Mouse (Mus musculus): ENCODE measurements at regions not wholly inside any gene's neighbourhood (a gene's known extent, or its start where the extent isn't known, plus 50 kb on each side); places are given as distances from the start of the nearest gene placed in this dataset.

- no peak for TF ChIP-seq POLR2A (IDR thresholded peaks at IDR 0.05; ENCODE audit: borderline replicate concordance, extremely low read depth, low read depth, low read length)
- DNase-seq, result no peak
- 55% methylated on average over 2 of the region's 2 CpGs for WGBS
Measured at GRCm38 (mm10) chr3:41857446-41857845, 115.0 kb downstream of the D3Ertd751e start.

DNA sequence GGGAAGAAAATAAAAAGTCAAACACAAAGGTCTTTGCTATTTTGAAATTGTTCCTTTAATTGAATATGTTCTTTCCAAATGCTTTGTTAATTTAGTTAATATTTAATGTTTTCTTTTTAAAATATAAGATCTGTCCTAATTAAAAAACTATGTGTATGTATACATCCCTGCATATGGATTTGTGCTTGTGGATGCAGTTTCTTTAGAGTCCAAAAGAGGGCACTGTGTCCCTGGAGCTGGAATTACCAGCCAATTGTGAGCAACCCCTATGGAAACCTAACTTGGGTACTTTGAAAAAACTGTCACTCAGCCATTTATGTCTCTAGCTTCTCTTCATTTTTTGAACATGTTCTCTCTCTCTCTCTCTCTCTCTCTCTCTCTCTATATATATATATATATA is 120.3 kb downstream of the D3Ertd751e start:
- H3K4me1 ChIP-seq (ENCODE audit: control insufficient read depth, insufficient read depth, low read length), result no peaks in the 10 kb centered on the region
- no peak for DNase-seq
- no peak overlapping the region for H3K4me3 ChIP-seq (replicated peaks; ENCODE audit: extremely low read depth, low read depth, low read length)
- TF ChIP-seq POLR2A (IDR thresholded peaks at IDR 0.05; ENCODE audit: borderline replicate concordance, extremely low read depth, low read depth, low read length) (no peak), CTCF (IDR thresholded peaks at IDR 0.05; ENCODE audit: insufficient read depth, low read length) (no peak)

More at GRCm38 (mm10) chr3:41857446-41857845, 115.0 kb downstream of the D3Ertd751e start:
- Histone ChIP-seq H3K4me3 (replicated peaks; ENCODE audit: extremely low read depth, low read depth, low read length) (no peak overlapping the region), H3K4me1 (ENCODE audit: control insufficient read depth, insufficient read depth, low read length) (no peaks in the 10 kb centered on the region)

GRCm38 (mm10) chr3:41908952-41909351 is 166.5 kb downstream of the D3Ertd751e start:
- no peak for DNase-seq
- TF ChIP-seq POLR2A (IDR thresholded peaks at IDR 0.05; ENCODE audit: borderline replicate concordance, extremely low read depth, low read depth, low read length) (no peak), CTCF (IDR thresholded peaks at IDR 0.05; ENCODE audit: insufficient read depth, low read length) (no peak)
- Histone ChIP-seq H3K4me1 (ENCODE audit: control insufficient read depth, insufficient read depth, low read length) (no peaks in the 10 kb centered on the region), H3K4me3 (replicated peaks; ENCODE audit: extremely low read depth, low read depth, low read length) (no peak overlapping the region)
- WGBS, result 85% methylated on average over 6 of the region's 6 CpGs

DNA sequence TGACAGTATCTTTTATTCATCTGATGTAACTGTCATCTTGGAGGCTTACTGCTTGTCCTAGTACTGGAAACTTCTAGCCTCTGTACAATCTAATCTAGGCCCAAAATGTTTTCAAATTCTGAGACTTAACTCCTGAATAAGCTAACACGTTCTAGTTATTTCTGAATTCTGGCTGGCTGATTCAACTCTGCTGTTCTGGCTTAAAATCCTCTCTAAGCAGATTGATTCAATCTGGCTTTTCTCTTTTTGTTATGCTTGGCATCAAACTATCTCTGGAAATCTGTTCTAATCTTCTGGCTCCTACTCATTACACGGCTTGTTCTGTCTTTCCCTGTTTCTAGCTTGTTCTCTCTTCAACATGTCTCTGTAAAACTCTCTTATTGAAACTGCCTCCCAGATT is 170.8 kb downstream of the D3Ertd751e start:
- H3K4me1 ChIP-seq (ENCODE audit: control insufficient read depth, insufficient read depth, low read length), result no peaks in the 10 kb centered on the region
- WGBS, result 74% methylated on average over 2 of the region's 2 CpGs
- no peak for TF ChIP-seq POLR2A (IDR thresholded peaks at IDR 0.05; ENCODE audit: borderline replicate concordance, extremely low read depth, low read depth, low read length)
- no peak for TF ChIP-seq CTCF (IDR thresholded peaks at IDR 0.05; ENCODE audit: insufficient read depth, low read length)

GRCm38 (mm10) chr3:41939843-41940242 is 197.4 kb downstream of the D3Ertd751e start:
- DNase-seq, result no peak
- TF ChIP-seq CTCF (IDR thresholded peaks at IDR 0.05; ENCODE audit: insufficient read depth, low read length) (no peak), POLR2A (IDR thresholded peaks at IDR 0.05; ENCODE audit: borderline replicate concordance, extremely low read depth, low read depth, low read length) (no peak)
- Histone ChIP-seq H3K4me3 (replicated peaks; ENCODE audit: extremely low read depth, low read depth, low read length) (no peak overlapping the region), H3K4me1 (ENCODE audit: control insufficient read depth, insufficient read depth, low read length) (no peaks in the 10 kb centered on the region)
- 50% methylated on average over 4 of the region's 4 CpGs for WGBS

More for the DNA sequence above, 170.8 kb downstream of the D3Ertd751e start:
- DNase-seq, result no peak
- no peak overlapping the region for H3K4me3 ChIP-seq (replicated peaks; ENCODE audit: extremely low read depth, low read depth, low read length)

DNA sequence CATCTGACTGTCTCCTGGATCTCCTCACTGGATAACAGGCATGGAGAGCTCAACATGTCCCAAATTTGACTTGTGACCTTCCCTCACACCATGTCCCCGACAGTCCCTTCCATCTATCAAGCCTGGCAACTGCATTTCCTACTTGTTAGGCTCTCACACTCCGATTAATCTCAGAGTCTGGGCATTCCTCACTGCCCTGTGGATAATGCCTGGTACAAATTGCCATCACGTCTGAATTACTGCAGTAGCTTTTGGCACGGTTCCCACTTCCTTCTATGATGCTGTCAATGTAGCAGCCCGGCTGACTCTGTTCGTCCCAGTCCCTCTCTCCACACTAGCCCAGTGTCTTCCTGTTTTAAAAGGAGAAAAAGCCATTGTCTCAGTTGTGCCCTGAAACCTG is 200.6 kb downstream of the D3Ertd751e start:
- TF ChIP-seq CTCF (IDR thresholded peaks at IDR 0.05; ENCODE audit: insufficient read depth, low read length) (no peak), POLR2A (IDR thresholded peaks at IDR 0.05; ENCODE audit: borderline replicate concordance, extremely low read depth, low read depth, low read length) (no peak)
- 20% methylated on average over 6 of the region's 6 CpGs for WGBS
- DNase-seq, result no peak
- Histone ChIP-seq H3K4me3 (replicated peaks; ENCODE audit: extremely low read depth, low read depth, low read length) (no peak overlapping the region), H3K4me1 (ENCODE audit: control insufficient read depth, insufficient read depth, low read length) (no peaks in the 10 kb centered on the region)

DNA sequence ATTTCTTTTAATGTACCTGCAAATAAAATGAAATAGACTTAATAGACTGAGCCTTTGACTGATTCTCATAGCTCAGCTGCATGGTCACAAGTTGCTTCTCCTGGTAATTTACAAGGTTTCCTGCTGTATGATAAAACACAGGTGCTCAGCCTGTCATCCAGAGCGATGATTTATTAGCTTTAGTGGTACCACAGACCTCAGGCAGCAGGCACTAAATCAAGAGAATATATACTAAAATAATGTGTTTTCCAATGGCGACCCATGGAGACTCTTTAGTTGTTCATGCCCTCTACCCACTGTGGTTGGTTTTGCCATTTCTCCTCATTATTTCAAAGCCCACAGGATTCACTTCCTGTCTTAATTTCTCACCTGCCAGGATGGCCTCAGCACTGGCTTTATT is 207.0 kb downstream of the D3Ertd751e start:
- H3K4me3 ChIP-seq (replicated peaks; ENCODE audit: extremely low read depth, low read depth, low read length), result no peak overlapping the region
- no peak for DNase-seq
- WGBS, result 81% methylated on average over 2 of the region's 2 CpGs
- TF ChIP-seq CTCF (IDR thresholded peaks at IDR 0.05; ENCODE audit: insufficient read depth, low read length) (no peak), POLR2A (IDR thresholded peaks at IDR 0.05; ENCODE audit: borderline replicate concordance, extremely low read depth, low read depth, low read length) (no peak)
- no peaks in the 10 kb centered on the region for H3K4me1 ChIP-seq (ENCODE audit: control insufficient read depth, insufficient read depth, low read length)

DNA sequence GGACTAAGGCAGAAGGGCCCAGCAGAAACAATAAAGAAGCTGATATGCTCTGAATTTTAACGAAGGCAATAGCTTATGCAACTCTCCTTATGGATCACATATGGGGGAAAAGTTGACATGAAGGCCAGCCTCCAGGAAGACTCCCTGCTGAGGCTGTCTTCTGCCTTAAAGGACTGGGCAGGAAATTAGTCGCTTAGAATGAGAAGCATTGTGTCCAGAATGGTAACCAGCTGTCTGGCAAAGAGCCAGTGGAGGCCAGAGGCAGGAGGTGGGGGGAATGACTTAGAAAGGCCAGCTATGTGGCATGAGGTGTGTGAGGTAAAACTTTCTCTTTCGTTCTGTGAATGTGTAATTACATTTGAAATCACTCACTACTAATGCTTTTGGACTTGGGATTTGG is 215.0 kb downstream of the D3Ertd751e start:
- 49% methylated on average over 3 of the region's 3 CpGs for WGBS
- Histone ChIP-seq H3K4me1 (ENCODE audit: control insufficient read depth, insufficient read depth, low read length) (no peaks in the 10 kb centered on the region), H3K4me3 (replicated peaks; ENCODE audit: extremely low read depth, low read depth, low read length) (no peak overlapping the region)
- no peak for DNase-seq
- no peak for TF ChIP-seq POLR2A (IDR thresholded peaks at IDR 0.05; ENCODE audit: borderline replicate concordance, extremely low read depth, low read depth, low read length)
- TF ChIP-seq CTCF (IDR thresholded peaks at IDR 0.05; ENCODE audit: insufficient read depth, low read length), result no peak

DNA sequence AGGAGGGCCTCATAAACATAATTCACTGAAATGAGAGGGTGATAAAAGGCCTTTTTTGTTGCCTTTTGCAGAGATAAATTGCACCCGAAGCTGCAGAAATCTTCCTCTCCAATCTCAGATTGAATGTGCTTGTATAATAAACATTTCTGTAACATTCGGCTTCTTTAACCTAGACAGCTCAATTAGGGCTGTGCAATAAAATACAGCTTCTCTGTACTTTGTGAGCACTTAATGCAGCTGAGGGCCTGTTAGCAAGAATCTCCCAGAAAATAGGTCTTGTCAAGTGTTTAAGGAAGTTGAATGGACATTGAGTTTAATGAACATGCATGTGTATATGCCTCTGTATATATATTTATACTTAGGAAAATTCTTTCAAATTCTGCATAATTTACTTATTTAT is 217.8 kb downstream of the D3Ertd751e start:
- Histone ChIP-seq H3K4me1 (ENCODE audit: control insufficient read depth, insufficient read depth, low read length) (no peaks in the 10 kb centered on the region), H3K4me3 (replicated peaks; ENCODE audit: extremely low read depth, low read depth, low read length) (no peak overlapping the region)
- DNase-seq, result no peak
- WGBS, result 49% methylated on average over 2 of the region's 2 CpGs
- TF ChIP-seq POLR2A (IDR thresholded peaks at IDR 0.05; ENCODE audit: borderline replicate concordance, extremely low read depth, low read depth, low read length), result no peak
- TF ChIP-seq CTCF (IDR thresholded peaks at IDR 0.05; ENCODE audit: insufficient read depth, low read length), result no peak

DNA sequence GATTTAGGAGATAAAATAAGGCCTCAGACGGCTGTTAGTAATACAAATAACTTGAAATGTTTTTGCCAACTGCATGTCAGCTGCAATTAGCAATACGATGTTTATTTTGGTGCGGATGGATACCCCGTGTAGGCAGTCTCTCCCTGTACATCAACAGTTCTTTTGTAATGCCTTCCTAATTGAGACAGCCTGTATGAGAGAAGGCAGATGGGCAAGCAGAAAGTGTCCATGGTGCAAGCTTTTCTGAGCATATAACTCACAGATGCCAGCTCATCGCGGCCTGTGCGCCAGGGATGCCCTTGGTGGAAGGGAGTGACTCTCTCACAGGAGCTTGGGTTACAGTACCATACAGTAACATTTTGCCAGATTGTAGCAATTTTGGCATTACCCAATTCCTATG is 220.5 kb downstream of the D3Ertd751e start:
- 79% methylated on average over 7 of the region's 7 CpGs for WGBS
- H3K4me3 ChIP-seq (replicated peaks; ENCODE audit: extremely low read depth, low read depth, low read length), result no peak overlapping the region
- H3K4me1 ChIP-seq (ENCODE audit: control insufficient read depth, insufficient read depth, low read length), result no peaks in the 10 kb centered on the region
- no peak for TF ChIP-seq CTCF (IDR thresholded peaks at IDR 0.05; ENCODE audit: insufficient read depth, low read length)
- no peak for TF ChIP-seq POLR2A (IDR thresholded peaks at IDR 0.05; ENCODE audit: borderline replicate concordance, extremely low read depth, low read depth, low read length)
- no peak for DNase-seq

All from lung, adult 2 months (tissue).